Mouse (Mus musculus) kidney, embryonic 16.5 days (tissue): ENCODE data around the gene Mecom. TPM values are rescaled to one million over a fixed set of nuclear protein-coding genes. Genes with fewer than 3 reads are reported as not detected.
"Not testable (repeated sequence)": the region's sequence is repeated elsewhere in the genome, so short reads cannot be mapped to it uniquely, and the experiment has no call there.

Experiments used
- ATAC-seq: fragments of 200-750 bp; cut with Nextera tagmentation; 2 replicates; pipeline ENCODE4 v1.8.0; 2017; ENCODE audit warnings: moderate TSS enrichment; ENCODE audit not compliant: low FRiP score, low TSS enrichment
- H3K27ac ChIP-seq: fragments of 300-500 bp; sonication (generic); 2 replicates; pipeline ENCODE4 v1.5.1; 2014; ENCODE audit warnings: low read length
- H3K27me3 ChIP-seq: fragments of 300-500 bp; sonication (generic); 2 replicates; pipeline ENCODE4 v1.6.1; 2014; ENCODE audit warnings: low read length, control low read depth, mixed read lengths; ENCODE audit not compliant: insufficient read depth
- H3K36me3 ChIP-seq: fragments of 300-500 bp; sonication (generic); 2 replicates; pipeline ENCODE4 v1.6.1; 2014; ENCODE audit warnings: low read length, control low read depth, mixed read lengths; ENCODE audit not compliant: insufficient read depth
- H3K4me1 ChIP-seq: fragments of 300-500 bp; sonication (generic); 2 replicates; pipeline ENCODE4 v1.6.1; 2014; ENCODE audit warnings: low read length, control low read depth, mixed read lengths; ENCODE audit not compliant: insufficient read depth
- H3K4me2 ChIP-seq: fragments of 300-500 bp; sonication (generic); replicated peaks from 2 replicates; pipeline ENCODE4 v1.6.1; 2014; ENCODE audit warnings: low read depth, low read length
- H3K4me3 ChIP-seq: fragments of 300-500 bp; sonication (generic); 2 replicates; pipeline ENCODE4 v1.5.1; 2014; ENCODE audit warnings: mild to moderate bottlenecking, low read length
- H3K9ac ChIP-seq: fragments of 300-500 bp; sonication (generic); replicated peaks from 2 replicates; pipeline ENCODE4 v1.6.1; 2014; ENCODE audit warnings: low read length
- H3K9me3 ChIP-seq: fragments of 300-500 bp; sonication (generic); 2 replicates; pipeline ENCODE4 v1.6.1; 2016; ENCODE audit warnings: low read length, control low read depth
- WGBS: fragments of 180-500 bp; shearing (Covaris S2); extraction: QIAGEN DNeasy Blood & Tissue Kit; methylation state at CpG from one replicate; pipeline ENCODE4 v1.1.7; 2014; 5-methylcytosine and 5-hydroxymethylcytosine counted together
- polyA plus RNA-seq: library from polyadenylated mRNA; unstranded; fragments of >200 nt; fragmentation: Nextera tagmentation; extraction: Ambion mirVana; gene quantifications from 2 replicates; pipeline ENCODE4 v1.2.1, GENCODE M21; 2015

The Mecom gene
- 78.3 and 80.4 TPM in 2 replicates for polyA plus RNA-seq

- Histone ChIP-seq H3K27ac (no peak within 1 kb of the TSS), H3K4me3 (no peak within 1 kb of the TSS), H3K27me3 (no peaks in the 10 kb centered on the region), H3K36me3 (no peaks in the 10 kb centered on the region), H3K9me3 (no peaks in the 10 kb centered on the region), H3K9ac (0 out of 2 replicates have a peak within 1 kb of the TSS, but pooled peaks have one; percentile 6), H3K4me1 (peaks cover 17% of the 10 kb centered on the region), H3K4me2 (peak within 1 kb of the TSS; percentile 41; the same call in 1 of the 2 replicates)
- WGBS, result 59% methylated on average over 3 of the region's 3 CpGs
- ATAC-seq, result no peak
Measured at GRCm38 (mm10) chr3:30547908-30548307, at the start of gene Mecom. TSS of gene Mecom (minus strand) at chr3:30548008.

- H3K27ac ChIP-seq, result no peak overlapping the region
- no peak overlapping the region for H3K4me2 ChIP-seq
- peaks cover 13% of the 10 kb centered on the region for H3K4me1 ChIP-seq
- H3K9ac ChIP-seq, result no peak overlapping the region
- ATAC-seq, result no peak
- no peaks in the 10 kb centered on the region for H3K36me3 ChIP-seq
- WGBS, result 78% methylated on average over 7 of the region's 7 CpGs
- H3K9me3 ChIP-seq, result no peaks in the 10 kb centered on the region
- no peak overlapping the region for H3K4me3 ChIP-seq
- 0 out of 2 replicates have a peak, but pooled peaks cover 12% of the 10 kb centered on the region for H3K27me3 ChIP-seq
Measured at GRCm38 (mm10) chr3:30597271-30597670, 49.5 kb upstream of the Mecom start.

GRCm38 (mm10) chr3:30595111-30595832, 47.5 kb upstream of the Mecom start:
- H3K36me3 ChIP-seq, result no peaks in the 10 kb centered on the region
- peak overlapping the region; percentile 76 for H3K4me2 ChIP-seq
- WGBS, result under 1% methylated on average over 62 of the region's 62 CpGs
- H3K9me3 ChIP-seq, result no peaks in the 10 kb centered on the region
- peak overlapping the region; percentile 81 for H3K9ac ChIP-seq
- peak overlapping the region; percentile 2; the same call in 1 of the 2 replicates for H3K27ac ChIP-seq
- ATAC-seq, result peak; percentile 61; the same call in 1 of the 2 replicates
- H3K4me1 ChIP-seq, result peaks cover 13% of the 10 kb centered on the region
- peak overlapping the region; percentile 67 for H3K4me3 ChIP-seq
- 0 out of 2 replicates have a peak, but pooled peaks cover 12% of the 10 kb centered on the region for H3K27me3 ChIP-seq

- Histone ChIP-seq H3K9me3 (no peaks in the 10 kb centered on the region), H3K4me3 (no peak overlapping the region), H3K36me3 (no peaks in the 10 kb centered on the region), H3K9ac (no peak overlapping the region), H3K27ac (no peak overlapping the region), H3K27me3 (0 out of 2 replicates have a peak, but pooled peaks cover 12% of the 10 kb centered on the region), H3K4me2 (no peak overlapping the region), H3K4me1 (0 out of 2 replicates have a peak, but pooled peaks cover 2% of the 10 kb centered on the region)
- WGBS, result 73% methylated on average over 4 of the region's 4 CpGs
- peak; percentile 44; the same call in 1 of the 2 replicates for ATAC-seq
Measured at GRCm38 (mm10) chr3:30593719-30594485, 46.1 kb upstream of the Mecom start.

GRCm38 (mm10) chr3:30592418-30592853, 44.6 kb upstream of the Mecom start:
- ATAC-seq, result peak; percentile 55
- Histone ChIP-seq H3K36me3 (no peaks in the 10 kb centered on the region), H3K9me3 (no peaks in the 10 kb centered on the region), H3K9ac (no peak overlapping the region), H3K4me2 (no peak overlapping the region), H3K4me1 (0 out of 2 replicates have a peak, but pooled peaks cover 2% of the 10 kb centered on the region), H3K27me3 (0 out of 2 replicates have a peak, but pooled peaks cover 2% of the 10 kb centered on the region), H3K27ac (no peak overlapping the region), H3K4me3 (no peak overlapping the region)
- 2% methylated on average over 2 of the region's 2 CpGs for WGBS

- Histone ChIP-seq H3K27ac (no peak overlapping the region), H3K27me3 (no peaks in the 10 kb centered on the region), H3K9ac (no peak overlapping the region), H3K4me1 (no peaks in the 10 kb centered on the region), H3K4me2 (no peak overlapping the region), H3K36me3 (no peaks in the 10 kb centered on the region), H3K4me3 (no peak overlapping the region), H3K9me3 (no peaks in the 10 kb centered on the region)
- WGBS, result 80% methylated on average over 6 of the region's 6 CpGs
- ATAC-seq, result no peak
Measured at GRCm38 (mm10) chr3:30588865-30589264, 41.1 kb upstream of the Mecom start.

GRCm38 (mm10) chr3:30573549-30573948, 25.7 kb upstream of the Mecom start:
- H3K4me3 ChIP-seq, result no peak overlapping the region
- no peaks in the 10 kb centered on the region for H3K4me1 ChIP-seq
- no peak overlapping the region for H3K9ac ChIP-seq
- no peaks in the 10 kb centered on the region for H3K36me3 ChIP-seq
- no peaks in the 10 kb centered on the region for H3K27me3 ChIP-seq
- no peak for ATAC-seq
- H3K4me2 ChIP-seq, result no peak overlapping the region
- WGBS, result 16% methylated on average over 2 of the region's 2 CpGs
- no peaks in the 10 kb centered on the region for H3K9me3 ChIP-seq
- no peak overlapping the region for H3K27ac ChIP-seq

- not testable (repeated sequence) for H3K27me3 ChIP-seq, H3K4me1 ChIP-seq, H3K4me2 ChIP-seq, H3K27ac ChIP-seq, H3K9ac ChIP-seq, H3K9me3 ChIP-seq, ATAC-seq, H3K4me3 ChIP-seq, H3K36me3 ChIP-seq
- no CpG with 5 or more reads among the region's 2 CpGs for WGBS
Measured at GRCm38 (mm10) chr3:30566333-30566732, 18.5 kb upstream of the Mecom start.

- Histone ChIP-seq H3K4me3 (no peak overlapping the region), H3K27ac (no peak overlapping the region), H3K27me3 (no peaks in the 10 kb centered on the region), H3K4me2 (no peak overlapping the region), H3K4me1 (no peaks in the 10 kb centered on the region), H3K36me3 (no peaks in the 10 kb centered on the region), H3K9me3 (no peaks in the 10 kb centered on the region), H3K9ac (no peak overlapping the region)
- no peak for ATAC-seq
- WGBS, result 54% methylated on average over 6 of the region's 6 CpGs
Measured at GRCm38 (mm10) chr3:30560677-30561314, 13.0 kb upstream of the Mecom start.
